Mouse (Mus musculus) thymus, postnatal 36 days (tissue): ENCODE data around the gene Ccdc106.
A peak's percentile ranks its signal among the peaks of the same experiment; 100 is the strongest.

Experiments used
- DNase-seq, 2 experiments: peaks; one replicate each; pipeline ENCODE4 v3.0.0; 2022; ENCODE audit warnings: mixed read lengths in 2 of 2

Ccdc106 gene

DNA sequence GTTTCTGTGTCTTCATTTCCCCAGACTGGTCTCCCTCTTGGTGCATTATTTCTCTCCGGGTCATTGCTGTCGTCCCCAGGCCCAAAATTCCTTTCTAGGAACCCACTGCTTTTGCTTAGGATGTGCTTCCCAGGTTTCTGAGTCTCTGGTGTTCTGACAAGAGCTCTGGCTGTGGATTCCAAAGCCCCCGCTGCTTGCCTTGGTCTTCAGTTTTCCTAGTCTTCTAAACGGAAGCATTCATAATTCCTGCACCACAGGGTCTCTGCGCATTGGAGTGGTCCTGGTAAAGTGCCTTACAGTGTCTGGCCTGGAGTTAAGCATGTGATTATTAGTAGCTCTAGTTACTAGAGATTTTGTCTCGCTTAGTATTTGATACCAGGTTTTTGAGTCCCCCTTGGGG, 60.5 kb downstream of the Ccdc106 start:
- DNase-seq: peak in 1 of 2 experiments; percentile 7

DNA sequence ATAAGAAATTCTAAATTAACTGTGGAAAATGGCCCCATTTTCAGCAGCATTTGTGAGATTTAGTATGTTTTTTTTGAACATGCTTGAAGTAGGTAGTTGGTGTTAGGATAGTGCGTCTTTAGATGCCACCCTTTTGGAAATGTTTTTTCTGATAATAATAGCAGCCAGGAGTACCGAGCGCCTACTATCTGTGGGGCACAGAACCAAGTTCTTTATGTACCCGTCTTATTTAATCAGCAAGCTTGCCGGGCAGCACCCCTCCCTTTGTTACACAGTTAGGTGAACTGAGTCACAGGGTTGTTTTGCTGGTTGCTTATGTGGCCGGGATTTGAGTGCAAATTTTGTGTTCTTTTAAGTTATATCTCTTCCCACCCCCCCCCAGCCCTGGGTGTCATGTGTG, 60.9 kb downstream of the Ccdc106 start:
- no peak for DNase-seq

DNA sequence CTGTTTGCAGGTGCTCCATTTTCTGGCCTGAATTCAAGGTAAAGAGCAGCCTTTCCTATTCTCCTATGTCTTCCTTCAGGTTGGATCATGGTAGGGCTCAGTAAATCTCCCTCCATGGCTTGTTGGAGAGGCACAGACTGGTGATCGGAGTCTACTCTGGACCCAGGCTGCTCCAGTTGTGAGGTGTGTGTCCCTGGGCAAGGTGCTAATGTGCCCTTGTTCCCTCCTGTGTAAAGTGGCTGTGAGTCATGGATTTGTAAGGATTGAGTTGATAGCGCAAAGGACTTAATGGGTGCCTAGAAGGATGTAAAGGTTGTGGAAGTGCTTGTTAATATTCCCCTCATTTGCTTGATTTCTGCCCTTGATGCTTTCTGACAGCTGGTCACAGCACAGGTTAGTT, 61.6 kb downstream of the Ccdc106 start:
- DNase-seq: no peak

DNA sequence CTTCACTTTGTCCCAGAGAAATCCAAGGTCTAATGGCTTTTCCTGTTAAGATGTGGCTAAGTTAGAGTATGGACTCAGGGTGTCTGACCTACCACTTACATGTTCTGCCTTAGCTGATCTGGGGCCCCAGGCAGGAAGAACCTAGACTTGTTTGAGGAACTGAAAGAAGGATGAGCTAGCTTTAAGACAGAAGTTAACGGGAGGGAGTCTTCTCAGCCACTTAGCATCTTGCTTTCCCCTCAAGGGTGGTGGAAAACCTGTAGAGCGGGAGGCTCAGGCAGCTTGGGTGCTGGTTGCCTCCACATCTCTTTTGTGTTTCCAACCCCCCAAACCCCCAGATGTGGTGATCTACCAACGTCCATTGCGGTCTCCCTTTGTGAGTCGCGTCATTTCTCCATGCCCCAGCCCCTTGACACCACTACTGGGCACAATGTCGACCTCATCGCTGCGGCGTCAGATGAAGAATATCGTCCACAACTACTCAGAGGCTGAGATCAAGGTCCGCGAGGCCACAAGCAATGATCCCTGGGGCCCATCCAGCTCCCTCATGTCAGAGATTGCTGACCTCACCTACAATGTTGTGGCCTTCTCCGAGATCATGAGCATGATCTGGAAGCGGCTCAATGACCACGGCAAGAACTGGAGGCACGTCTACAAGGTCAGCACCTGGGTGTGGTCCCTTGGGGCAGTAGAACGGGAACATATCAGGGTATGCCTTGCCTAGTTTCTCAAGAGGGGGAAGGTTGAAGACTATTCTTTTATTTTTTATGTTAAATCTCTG, 63.2 kb downstream of the Ccdc106 start:
- no peak for DNase-seq

DNA sequence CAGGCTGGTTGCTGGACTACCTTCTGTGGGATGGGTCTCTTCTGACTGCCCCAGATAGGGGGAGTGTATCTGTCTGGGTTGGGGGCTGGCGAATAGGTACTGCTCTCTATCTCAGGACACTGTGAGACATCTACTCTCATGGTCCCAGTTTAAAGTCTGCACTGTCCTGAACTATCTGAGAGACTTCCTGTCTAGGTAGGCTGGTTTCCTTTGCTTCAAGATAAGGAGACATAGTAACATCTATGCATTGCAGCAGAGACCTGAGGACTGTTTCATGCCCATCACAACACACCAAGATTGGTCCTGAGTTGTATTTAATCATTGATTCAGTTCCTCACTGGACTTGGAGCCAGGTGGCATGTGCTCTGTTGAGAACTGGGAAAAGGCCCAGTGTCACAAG, 65.2 kb downstream of the Ccdc106 start:
- DNase-seq: no peak

DNA sequence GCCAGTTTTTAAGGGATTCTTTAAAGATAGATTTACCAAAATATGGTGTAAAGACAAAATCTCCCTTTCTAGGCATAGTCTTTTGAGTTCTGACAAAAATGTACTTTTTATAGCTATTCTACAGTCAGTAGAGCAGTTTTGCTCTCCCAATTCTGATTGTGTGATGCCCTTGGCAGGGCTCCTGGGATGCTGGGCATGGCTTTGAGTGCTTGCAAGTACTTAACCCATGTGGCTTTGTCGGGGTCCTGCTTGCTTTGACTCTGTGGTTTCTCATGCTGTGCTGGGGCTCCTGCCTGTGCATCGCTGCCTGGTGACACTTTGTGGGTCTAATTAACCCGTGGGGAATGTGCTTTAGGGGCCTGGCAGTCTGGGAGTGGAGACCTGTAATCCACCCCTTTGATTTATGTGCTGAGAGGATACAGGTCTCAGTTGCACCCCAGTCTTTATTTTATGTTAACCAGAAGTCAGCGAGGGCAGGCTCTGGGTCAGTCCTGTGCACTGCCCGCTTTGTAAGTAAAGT, 66.6 kb downstream of the Ccdc106 start:
- no peak for DNase-seq

DNA sequence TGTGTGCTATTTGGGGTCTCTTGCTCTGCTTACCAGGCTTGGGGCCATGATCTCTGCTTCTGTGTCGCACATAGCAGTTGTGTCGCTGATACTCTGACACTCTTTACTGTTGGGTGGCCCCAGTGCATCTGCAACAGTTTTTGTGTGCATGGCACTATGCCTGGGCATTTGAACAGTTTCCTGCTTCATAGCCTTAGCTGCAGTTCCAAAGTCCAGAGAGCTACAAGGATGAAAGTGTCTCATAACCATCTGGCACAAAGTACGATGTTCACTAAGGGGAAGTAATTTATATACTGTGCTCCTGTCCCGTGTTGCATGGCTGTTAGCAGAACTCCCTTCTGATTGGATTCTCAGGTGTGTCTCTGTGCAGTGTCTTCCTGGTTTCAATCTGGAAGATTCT, 67.5 kb downstream of the Ccdc106 start:
- DNase-seq: no peak

DNA sequence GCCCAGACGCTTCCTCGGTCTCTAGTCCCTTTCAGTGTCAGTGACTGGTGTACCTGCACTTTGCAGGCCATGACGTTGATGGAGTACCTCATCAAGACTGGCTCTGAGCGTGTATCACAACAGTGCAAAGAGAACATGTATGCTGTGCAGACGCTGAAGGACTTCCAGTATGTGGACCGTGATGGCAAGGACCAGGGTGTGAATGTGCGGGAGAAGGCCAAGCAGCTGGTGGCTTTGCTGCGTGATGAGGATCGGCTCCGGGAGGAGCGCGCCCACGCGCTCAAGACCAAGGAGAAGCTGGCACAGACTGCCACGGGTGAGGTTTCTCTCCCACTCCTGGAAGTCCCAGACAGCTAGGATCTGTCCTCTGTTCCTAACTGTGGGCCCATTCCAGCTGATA, 69.5 kb downstream of the Ccdc106 start:
- no peak for DNase-seq

DNA sequence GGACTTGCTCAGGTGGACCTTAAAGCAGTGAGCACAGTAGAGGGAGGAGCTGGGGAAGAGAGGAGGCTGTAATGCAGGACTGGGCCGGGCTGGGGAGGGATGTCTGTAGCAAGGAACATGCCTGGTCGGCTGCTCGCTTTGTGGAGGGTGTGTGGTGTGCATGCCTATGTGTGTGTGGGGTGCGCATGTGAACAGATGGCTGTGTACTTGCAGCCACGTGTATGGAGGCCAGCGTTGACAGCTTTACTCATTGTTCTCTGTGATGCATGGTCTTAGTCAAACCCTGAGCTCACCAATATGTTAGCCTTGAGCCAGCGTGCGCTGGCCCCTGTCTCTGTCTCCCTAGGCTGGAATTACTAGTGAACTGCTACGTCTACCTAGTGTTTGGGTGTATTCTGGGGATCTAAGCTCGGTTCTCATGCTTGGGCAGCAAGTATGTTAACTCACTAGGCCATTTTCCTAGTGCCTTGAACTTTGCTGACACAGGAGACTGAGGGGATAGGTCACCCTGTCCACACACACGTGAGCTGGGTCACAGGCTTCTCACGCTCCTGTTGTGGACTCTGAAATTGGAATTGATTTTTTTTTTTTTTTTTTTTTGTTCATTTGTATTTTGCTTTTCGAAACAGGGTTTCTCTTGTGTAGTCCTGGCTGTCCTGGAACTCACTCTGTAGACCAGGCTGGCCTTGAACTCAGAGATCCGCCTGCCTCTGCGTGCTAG, 70.8 kb downstream of the Ccdc106 start:
- DNase-seq: no peak

DNA sequence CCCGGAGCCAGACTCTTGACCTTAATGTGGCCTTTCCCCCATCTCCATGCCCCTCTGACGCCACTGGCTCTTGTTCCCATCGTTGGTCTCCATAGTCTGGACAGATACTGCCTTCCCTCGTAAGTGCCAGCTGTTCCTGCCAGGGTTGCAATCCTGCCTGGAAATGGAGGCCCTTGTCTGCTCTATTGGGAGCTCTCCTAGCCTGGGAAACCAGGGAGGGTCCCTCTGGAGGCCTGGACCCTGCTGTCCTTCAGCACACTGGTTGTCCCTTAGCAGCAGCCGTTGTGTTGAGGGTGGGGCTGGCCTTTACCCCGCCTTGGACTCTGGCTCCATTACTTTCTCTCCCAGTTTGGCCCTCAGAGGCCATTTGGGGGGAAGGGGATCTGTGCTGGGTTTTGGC, 72.0 kb downstream of the Ccdc106 start:
- no peak for DNase-seq

DNA sequence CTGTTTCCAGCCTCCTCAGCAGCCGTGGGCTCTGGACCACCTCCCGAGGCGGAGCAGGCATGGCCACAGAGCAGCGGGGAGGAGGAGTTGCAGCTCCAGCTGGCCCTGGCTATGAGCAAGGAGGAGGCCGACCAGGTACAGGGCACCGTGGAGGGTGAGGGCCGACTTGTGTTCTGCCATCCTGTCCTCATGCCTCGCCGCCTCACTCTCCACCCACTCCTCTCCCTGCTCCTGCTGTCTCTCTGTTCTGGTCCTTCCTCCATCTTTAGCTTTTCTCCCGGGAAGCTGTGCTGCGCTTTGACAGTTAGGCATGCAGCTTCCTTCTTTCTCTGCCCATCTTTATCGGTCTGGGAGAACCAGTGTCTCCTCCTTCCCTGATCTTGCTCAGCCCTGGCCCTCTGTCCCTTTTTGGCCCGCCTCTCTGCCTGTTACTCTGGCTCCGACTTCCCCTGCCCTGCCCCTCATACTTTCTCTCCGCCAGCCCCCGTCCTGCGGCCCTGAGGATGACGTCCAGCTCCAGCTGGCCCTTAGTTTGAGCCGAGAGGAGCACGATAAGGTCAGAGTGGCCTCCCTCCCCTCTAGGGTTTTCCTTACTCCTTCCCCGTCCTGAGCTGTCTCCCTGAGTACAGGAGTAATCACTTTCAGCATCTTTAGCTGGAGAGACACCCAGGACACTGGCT, 72.6 kb downstream of the Ccdc106 start:
- no peak for DNase-seq

DNA sequence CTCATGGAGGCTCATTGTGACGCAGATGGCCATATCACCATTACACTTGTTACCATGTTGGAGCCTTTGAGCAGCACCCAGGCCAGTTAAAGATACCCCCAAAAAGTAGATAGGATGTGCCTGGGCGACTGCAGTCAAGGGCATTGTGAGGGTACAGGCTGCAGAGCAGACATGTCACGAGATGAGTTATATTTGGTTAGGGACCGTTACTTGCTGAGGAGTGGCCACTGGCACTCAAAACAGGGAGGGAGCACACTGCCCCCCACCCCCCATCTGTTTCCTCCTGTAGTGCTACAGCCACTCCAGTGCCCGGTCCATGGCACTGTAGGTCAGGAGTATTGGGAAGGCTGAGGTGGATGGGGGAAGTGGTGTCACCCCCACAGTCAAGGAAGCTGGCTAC, 78.4 kb downstream of the Ccdc106 start:
- no peak for DNase-seq

DNA sequence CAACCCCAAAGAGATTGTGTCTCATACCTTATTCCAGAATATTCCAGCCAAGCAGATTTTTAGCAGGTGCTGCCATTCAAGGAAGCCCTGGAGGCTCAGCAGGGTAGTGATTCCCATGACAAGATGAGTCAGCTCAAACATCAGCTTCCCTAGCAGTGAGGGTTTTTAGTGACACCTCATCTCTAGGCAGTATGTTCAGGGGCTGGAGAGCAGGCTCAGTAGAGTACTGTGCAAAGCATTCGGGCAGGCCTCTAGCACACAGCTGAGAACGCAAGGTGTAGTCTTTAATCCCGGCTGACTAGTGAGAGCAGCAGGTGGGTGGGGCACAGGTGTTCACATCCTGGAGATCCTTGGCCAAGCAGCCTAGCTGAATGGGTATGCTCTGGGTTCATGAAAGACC, 79.4 kb downstream of the Ccdc106 start:
- DNase-seq: no peak

DNA sequence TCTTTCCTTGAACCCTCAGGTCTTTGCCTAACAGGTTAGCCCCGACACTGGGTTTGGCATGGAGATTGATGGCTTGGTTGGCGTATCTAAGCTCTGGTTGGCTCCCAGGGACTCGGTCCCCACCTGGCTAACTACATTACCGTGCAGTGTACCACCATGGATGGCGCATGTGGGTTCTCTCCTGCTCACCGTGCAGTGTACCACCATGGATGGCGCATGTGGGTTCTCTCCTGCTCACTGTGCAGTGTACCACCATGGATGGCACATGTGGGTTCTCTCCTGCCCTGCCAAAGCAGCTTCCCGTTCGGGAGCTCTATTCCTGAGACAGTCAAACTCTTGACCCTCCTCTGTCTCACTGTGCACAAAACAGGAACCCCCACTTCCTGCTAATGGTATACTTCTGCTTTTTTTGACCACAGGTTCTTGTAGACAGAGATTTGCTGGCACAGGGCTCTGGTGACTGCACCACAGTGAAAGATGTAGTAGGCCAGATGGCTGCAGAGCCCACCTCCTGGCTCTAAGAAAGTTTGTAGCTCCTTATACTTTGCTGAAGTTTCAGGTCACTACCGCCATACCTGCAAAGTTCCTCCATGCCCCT, 80.8 kb downstream of the Ccdc106 start:
- DNase-seq: no peak

DNA sequence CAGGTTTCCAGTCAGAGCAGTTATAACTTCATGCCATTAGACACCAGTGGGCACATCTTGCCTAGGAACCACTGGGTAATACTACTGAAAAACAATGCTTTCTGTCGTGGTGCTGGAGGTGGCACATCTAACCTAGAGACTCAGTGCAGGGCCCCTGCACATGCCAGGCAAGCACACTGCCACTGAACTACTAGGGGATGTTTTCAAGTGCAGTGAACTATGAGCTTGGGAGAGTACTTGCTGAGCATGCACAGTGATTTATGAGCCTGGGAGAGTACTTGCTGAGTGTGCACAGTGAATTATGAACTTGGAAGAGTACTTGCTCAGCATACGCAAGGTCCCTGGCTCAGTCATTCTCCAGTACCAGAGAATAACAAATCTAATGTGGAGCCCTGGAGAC, 82.2 kb downstream of the Ccdc106 start:
- no peak for DNase-seq

DNA sequence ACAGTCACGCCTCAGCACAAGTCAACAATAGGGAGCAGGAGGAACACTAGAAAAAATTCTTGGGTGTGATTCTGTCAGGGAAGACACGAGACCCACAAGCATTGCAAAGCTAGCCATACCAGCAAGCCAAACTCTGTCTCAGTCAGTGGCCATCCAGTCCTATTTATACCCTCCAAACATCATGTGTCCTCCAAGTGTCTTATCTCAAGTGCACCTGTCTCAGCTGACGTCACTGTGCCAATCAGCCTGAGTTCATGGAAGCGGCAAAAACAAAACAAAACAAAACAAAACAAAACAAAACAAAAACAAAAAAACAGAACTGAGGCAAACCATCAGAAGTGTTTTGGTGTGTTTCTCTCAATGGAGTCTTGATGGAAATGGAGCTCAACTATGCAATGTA, 87.9 kb downstream of the Ccdc106 start:
- no peak for DNase-seq

DNA sequence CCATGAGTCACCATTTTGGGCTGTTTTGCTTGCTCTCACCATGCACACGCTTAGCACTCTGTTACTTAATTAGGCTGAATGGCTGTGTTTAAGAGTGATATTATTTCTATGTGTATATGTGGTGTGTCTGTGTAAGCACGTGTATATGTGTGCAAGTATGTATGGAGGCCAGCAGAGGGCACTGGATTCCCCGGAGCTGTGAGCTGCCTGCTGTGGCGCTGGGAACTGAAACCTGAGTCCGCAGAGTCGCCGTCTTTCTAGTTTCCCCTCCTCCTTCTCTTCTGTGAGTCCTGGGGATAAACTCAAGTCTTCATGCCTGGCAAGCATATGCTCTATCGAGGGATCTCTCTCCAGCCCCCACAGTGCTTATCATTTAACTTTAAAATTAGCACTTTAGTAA, 88.9 kb downstream of the Ccdc106 start:
- no peak for DNase-seq
